Mouse (Mus musculus) forebrain, embryonic 14.5 days (tissue): ENCODE measurements at regions not wholly inside any gene's neighbourhood (a gene's known extent, or its start where the extent isn't known, plus 50 kb on each side); places are given as distances from the start of the nearest gene placed in this dataset.
"Not testable (repeated sequence)": the region's sequence is repeated elsewhere in the genome, so short reads cannot be mapped to it uniquely, and the experiment has no call there.

Experiments used
- ATAC-seq: fragments of 200-750 bp; cut with Nextera tagmentation; 2 replicates; pipeline ENCODE4 v1.8.0; 2017; ENCODE audit warnings: mild to moderate bottlenecking, moderate library complexity
- DNase-seq: peaks from one replicate; pipeline ENCODE4 v3.0.0-alpha.2; 2015; ENCODE audit warnings: low spot score
- H3K27ac ChIP-seq: fragments of 300-500 bp; sonication (generic); 2 replicates; pipeline ENCODE4 v1.5.1; 2014; ENCODE audit warnings: low read depth, mild to moderate bottlenecking, control low read depth, low read length, moderate library complexity
- H3K27me3 ChIP-seq: fragments of 300-500 bp; sonication (generic); replicated peaks from 2 replicates; pipeline ENCODE4 v1.6.1; 2014; ENCODE audit warnings: low read length, control low read depth, mixed read lengths; ENCODE audit not compliant: control insufficient read depth, insufficient read depth
- H3K36me3 ChIP-seq: fragments of 300-500 bp; sonication (generic); 2 replicates; pipeline ENCODE4 v1.6.1; 2014; ENCODE audit warnings: low read length, control low read depth; ENCODE audit not compliant: control insufficient read depth, insufficient read depth
- H3K4me1 ChIP-seq: fragments of 300-500 bp; sonication (generic); 2 replicates; pipeline ENCODE4 v1.6.1; 2014; ENCODE audit warnings: antibody characterized with exemption, low read length, control low read depth; ENCODE audit not compliant: control insufficient read depth, insufficient read depth
- H3K4me2 ChIP-seq: fragments of 300-500 bp; sonication (generic); 2 replicates; pipeline ENCODE4 v1.6.1; 2014; ENCODE audit warnings: mild to moderate bottlenecking, control low read depth, low read length
- H3K4me3 ChIP-seq: fragments of 300-500 bp; sonication (generic); 2 replicates; pipeline ENCODE4 v1.5.1; 2014; ENCODE audit warnings: low read depth, low read length, control low read depth
- H3K9ac ChIP-seq: fragments of 300-500 bp; sonication (generic); 2 replicates; pipeline ENCODE4 v1.6.1; 2014; ENCODE audit warnings: mild to moderate bottlenecking, low read length, control low read depth, moderate library complexity
- H3K9me3 ChIP-seq: fragments of 300-500 bp; sonication (generic); replicated peaks from 2 replicates; pipeline ENCODE4 v1.6.1; 2016; ENCODE audit warnings: low read length, control low read depth, mixed read lengths; ENCODE audit not compliant: control insufficient read depth
- WGBS: fragments of 180-500 bp; shearing (Covaris S2); extraction: QIAGEN DNeasy Blood & Tissue Kit; methylation state at CpG from one replicate; pipeline ENCODE4 v1.1.7; 2014; 5-methylcytosine and 5-hydroxymethylcytosine counted together

DNA sequence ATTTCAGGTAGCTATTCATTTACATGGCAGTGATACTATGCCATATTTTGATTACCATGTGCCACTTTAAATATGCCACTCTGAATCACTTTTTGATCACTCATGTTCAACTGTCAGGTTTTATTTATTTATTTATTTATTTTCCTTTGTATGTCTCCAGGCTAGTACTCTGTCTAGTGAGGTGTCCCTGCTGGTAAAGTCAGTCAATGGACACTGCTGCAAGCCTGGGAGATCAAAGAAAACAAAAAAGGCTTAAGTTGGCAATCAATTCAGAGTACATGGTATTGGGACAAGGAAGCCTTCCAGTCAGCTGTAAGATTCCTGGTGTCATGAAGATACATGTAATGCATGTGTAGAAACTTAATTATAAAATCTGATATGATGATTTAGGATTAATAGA is 473.5 kb upstream of the Pcdh9 start:
- Histone ChIP-seq H3K9me3 (no peaks in the 10 kb centered on the region), H3K9ac (no peak overlapping the region), H3K4me3 (no peak overlapping the region), H3K4me2 (no peak overlapping the region), H3K27ac (no peak overlapping the region), H3K36me3 (no peaks in the 10 kb centered on the region), H3K27me3 (no peaks in the 10 kb centered on the region), H3K4me1 (no peaks in the 10 kb centered on the region)
- ATAC-seq (no peak), DNase-seq (peak; percentile 4)

DNA sequence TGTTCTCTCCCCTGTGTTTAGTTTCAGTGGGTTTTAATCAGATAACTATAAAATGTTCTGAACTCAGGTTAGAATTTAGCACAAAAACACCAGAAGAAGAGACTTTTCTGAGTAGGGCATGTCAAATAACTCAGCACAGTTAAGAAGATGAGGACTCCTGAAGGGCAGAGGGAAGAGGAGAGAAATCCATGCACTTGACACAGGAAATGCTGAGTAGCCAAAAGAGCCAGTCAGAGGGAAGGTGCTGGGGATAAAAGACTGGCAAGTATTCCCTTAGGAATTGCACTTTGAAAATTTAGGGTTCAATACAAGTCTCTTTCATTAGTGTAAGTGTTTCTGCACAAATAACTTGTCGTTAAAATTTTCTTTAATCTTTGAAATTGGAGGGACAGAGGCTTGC is 472.4 kb upstream of the Pcdh9 start:
- WGBS = 15% methylated on average over 1 of the region's 1 CpGs
- H3K4me1 ChIP-seq = no peaks in the 10 kb centered on the region
- no peak for ATAC-seq
- H3K9me3 ChIP-seq = no peaks in the 10 kb centered on the region
- no peak overlapping the region for H3K4me3 ChIP-seq
- no peaks in the 10 kb centered on the region for H3K27me3 ChIP-seq
- H3K27ac ChIP-seq = no peak overlapping the region
- H3K4me2 ChIP-seq = no peak overlapping the region
- no peaks in the 10 kb centered on the region for H3K36me3 ChIP-seq
- DNase-seq = no peak
- H3K9ac ChIP-seq = no peak overlapping the region

- Histone ChIP-seq H3K9me3 (no peaks in the 10 kb centered on the region), H3K9ac (no peak overlapping the region), H3K36me3 (no peaks in the 10 kb centered on the region), H3K27me3 (no peaks in the 10 kb centered on the region), H3K27ac (no peak overlapping the region), H3K4me2 (no peak overlapping the region), H3K4me1 (no peaks in the 10 kb centered on the region), H3K4me3 (no peak overlapping the region)
- DNase-seq = no peak
- WGBS = 93% methylated on average over 3 of the region's 3 CpGs
- ATAC-seq = no peak
Observed at GRCm38 (mm10) chr14:94340555-94340954, 450.1 kb upstream of the Pcdh9 start.

GRCm38 (mm10) chr14:94309317-94309716 is 418.8 kb upstream of the Pcdh9 start:
- no peaks in the 10 kb centered on the region for H3K4me1 ChIP-seq
- no peak overlapping the region for H3K9ac ChIP-seq
- no peaks in the 10 kb centered on the region for H3K9me3 ChIP-seq
- no peak for ATAC-seq
- DNase-seq = peak; percentile 11
- H3K4me3 ChIP-seq = no peak overlapping the region
- no peak overlapping the region for H3K27ac ChIP-seq
- no peak overlapping the region for H3K4me2 ChIP-seq
- no peaks in the 10 kb centered on the region for H3K36me3 ChIP-seq
- WGBS = 64% methylated on average over 6 of the region's 6 CpGs
- no peaks in the 10 kb centered on the region for H3K27me3 ChIP-seq

GRCm38 (mm10) chr14:94305615-94306014 is 415.1 kb upstream of the Pcdh9 start:
- DNase-seq, H3K9me3 ChIP-seq, H3K27me3 ChIP-seq, H3K4me1 ChIP-seq, H3K4me2 ChIP-seq, H3K27ac ChIP-seq, H3K36me3 ChIP-seq, H3K9ac ChIP-seq, H3K4me3 ChIP-seq, ATAC-seq: not testable (repeated sequence)
- 46% methylated on average over 2 of the region's 2 CpGs for WGBS

GRCm38 (mm10) chr14:94294318-94294717 is 403.8 kb upstream of the Pcdh9 start:
- ATAC-seq = no peak
- H3K4me1 ChIP-seq = no peaks in the 10 kb centered on the region

More at GRCm38 (mm10) chr14:94294318-94294717, 403.8 kb upstream of the Pcdh9 start:
- no peak for DNase-seq
- Histone ChIP-seq H3K4me3 (no peak overlapping the region), H3K9ac (no peak overlapping the region), H3K36me3 (no peaks in the 10 kb centered on the region), H3K9me3 (no peaks in the 10 kb centered on the region), H3K27me3 (no peaks in the 10 kb centered on the region), H3K4me2 (no peak overlapping the region), H3K27ac (no peak overlapping the region)
